Mouse (Mus musculus) liver, adult 2 months (tissue): ENCODE data around the gene Gbx1.

ENCODE experiments used
- CTCF ChIP-seq: fragments of 200-500 bp; IDR thresholded peaks from 2 replicates; pipeline ENCODE4 v1.5.1; 2011; ENCODE audit warnings: low read depth, low read length, control low read depth
- POLR2A ChIP-seq: fragments of 200-500 bp; IDR thresholded peaks from 2 replicates; pipeline ENCODE4 v1.6.1; 2011; ENCODE audit warnings: low read length, control low read depth; ENCODE audit not compliant: insufficient read depth; ENCODE audit errors: extremely low read depth

DNA sequence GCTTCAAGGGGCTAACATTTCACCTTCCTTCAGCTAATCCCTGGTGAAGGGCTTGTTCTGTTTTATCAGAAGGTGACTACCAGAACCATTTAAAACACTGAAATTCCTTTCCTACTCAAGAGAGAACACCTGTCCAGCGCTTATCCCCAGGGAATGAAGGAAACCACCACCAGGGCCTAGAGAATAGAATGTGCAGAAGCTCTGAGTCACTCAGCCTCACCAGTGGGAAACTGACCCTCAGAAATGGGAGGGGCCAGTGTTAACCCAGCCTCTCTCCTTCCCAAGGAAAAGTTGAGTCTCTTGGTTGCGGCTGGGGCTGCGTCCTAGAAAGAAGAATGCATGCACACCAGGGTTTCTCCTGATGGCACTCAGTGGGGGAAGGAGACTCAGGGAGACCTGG lies 71.9 kb downstream of the Gbx1 start:
- TF ChIP-seq CTCF = no peak
- no peak for TF ChIP-seq POLR2A
